Mouse (Mus musculus) adrenal gland, adult 18-20 months (tissue): Measurements from ENCODE around the gene Ube4b. TPM values are rescaled to one million over a fixed set of nuclear protein-coding genes. Genes with fewer than 3 reads are reported as not detected.

ENCODE experiments used
- DNase-seq, 2 experiments: peaks; one replicate each; pipeline ENCODE4 v3.0.0; 2021 to 2022; ENCODE audit warnings: low spot score in 2 of 2
- total RNA-seq, 2 experiments: library from RNA; stranded (reverse); gene quantifications; 1 replicate in 1 of 2; 2 replicates in 1 of 2; pipeline ENCODE4 v1.2.3; 2021

Gene Ube4b
- total RNA-seq, 2 experiments from 2014 or later, result 59.8 to 71.3 TPM

GRCm38 (mm10) chr4:149344311-149344710 is 82.2 kb downstream of the Ube4b start:
- DNase-seq, result no peak

DNA sequence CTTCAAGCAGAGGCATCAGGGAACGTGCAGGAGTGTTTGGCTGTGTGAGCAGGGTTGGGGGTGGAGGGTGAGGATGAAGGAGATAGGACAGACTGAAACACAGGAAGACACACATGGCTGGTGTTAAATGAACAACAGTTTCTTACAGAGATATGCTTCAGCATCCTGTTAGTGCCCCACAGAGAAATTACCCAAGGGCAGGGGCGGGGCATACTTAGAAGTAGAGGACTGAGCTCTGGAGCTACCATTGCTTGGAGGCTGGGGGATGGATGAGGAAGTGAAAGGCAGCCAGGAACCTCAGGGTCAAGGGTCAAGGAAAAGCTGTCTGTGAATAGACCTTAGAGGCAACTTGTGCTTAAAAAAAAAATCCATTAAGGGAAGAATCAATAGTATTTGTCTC is 85.9 kb downstream of the Ube4b start:
- no peak for DNase-seq

DNA sequence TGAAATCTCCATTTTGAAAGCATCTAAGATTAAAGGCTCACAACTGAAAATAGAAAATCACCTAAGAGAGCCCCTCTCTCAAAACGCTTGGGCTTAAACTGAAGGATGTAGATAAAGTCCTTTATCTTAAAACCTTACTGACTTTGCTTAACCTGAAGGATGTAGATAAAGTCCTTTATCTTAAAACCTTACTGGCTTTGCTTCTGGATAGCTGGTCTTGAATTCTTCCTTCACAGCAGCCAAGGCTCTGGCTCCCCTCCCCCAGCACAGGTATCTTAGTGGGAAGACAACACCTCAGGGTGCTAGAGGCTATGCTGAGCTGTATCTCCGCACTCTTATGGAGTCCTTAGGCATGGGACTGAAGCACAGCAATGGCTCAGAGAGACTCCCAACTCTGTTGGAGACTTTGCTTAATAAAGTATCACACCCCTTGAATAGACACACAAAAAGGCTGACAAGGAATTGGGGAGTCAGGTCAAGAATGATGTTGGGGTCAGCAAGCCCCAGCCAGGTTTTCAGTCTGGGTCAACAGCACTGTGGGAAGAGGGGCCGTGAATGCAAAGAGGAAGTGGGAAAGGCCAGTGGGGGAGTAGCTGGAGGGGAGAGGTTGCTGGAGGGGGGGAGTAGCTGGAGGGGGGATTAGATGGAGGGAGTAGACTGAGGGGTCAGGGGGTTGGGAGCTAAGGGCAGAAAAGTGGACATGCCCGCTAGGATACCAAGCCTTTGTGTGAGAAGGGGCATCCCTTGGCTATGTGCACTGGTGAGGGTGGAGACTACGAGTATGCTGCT is 86.9 kb downstream of the Ube4b start:
- no peak for DNase-seq

DNA sequence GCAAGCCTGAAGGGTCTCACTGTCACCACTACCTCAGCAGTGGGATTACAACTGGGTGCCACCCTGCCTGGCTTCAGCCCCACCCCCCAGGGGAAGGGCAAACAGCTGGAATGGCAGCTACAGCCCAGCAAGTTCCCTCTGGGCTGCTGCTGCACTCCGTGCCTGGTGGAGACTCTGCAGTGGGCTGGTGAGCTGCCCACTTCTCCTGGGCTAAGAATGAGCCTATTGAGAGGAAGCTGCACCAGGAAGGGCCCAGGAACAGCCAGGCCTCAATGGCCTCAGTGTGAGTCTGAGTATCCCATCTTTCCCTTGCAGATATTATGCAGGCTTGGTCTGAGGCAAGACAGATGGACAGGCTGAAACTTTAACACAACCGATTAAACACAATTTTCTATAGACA is 88.4 kb downstream of the Ube4b start:
- no peak for DNase-seq

DNA sequence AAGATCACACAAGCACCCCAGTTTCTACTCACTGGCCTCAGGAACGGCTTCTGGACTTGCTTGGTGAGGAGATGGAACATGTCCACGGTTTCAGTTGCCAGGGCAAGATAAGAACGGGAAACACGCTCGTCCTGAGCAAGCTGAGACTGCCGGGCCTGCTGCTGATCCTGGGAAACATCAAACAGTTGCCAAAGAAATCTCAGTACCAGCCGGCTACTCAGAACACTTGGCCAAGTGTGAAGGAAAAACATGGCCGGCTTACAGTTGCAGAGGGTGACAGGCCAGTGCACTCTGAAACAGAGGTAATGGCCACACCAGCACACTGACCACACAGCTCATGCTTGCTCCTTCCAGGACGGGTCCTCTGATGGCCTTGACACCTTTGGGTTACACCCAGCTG is 89.2 kb downstream of the Ube4b start:
- no peak for DNase-seq

DNA sequence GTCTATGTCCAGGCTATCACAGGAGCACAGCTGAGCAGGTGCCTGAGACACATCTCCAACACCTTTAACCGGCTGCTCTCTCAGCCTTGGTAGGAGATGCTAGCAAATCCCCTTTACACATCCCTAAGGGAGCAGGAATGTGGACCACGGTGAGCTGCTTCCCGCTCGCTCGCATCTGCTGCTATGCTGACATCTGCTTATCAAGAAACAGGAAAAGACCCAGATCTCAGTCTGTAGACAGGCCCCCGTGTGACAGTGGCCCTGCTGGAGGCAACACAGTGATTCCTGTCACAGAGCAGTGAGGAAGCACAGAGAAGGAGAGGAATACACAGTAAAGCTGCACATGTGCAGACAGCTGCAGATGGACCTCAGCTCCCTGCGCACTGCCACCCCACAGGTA is 90.2 kb downstream of the Ube4b start:
- no peak for DNase-seq

DNA sequence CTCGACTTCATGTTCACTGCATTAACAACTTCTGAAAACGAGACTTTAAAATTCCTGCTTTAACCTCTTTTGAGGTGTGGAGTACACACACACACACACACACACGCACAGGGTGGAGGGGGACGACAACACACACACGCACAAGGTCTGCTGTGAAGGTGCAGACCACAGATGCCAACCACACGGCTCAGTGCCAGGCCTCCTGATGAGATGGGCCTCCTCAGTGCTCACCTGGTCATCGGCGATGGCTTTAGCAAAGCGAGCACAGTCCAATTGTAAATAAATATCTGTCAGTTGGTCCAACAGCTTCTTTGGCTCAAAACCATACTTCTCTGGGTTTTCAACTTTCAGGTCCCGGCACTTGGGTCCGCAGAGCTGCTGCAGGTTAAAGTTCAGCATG is 91.7 kb downstream of the Ube4b start:
- DNase-seq, result no peak

DNA sequence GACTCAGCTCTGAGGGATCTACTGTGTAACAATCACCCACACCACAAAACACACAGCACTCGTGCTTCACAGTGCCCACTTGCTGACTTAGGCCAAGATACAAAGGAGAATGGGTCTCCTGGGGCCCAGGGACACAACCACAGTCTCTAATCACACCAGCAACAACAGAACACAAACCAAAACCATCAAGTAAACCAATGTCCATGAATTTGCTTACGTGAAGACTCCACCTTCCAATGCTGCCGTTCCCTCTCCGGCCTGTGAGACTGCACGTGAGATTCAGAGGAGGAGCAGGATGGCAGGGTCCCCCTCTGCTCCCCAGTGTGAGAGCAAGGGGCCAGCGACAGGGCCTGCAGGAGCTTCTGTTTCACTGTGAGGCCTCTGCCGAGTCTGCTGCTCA is 93.8 kb downstream of the Ube4b start:
- DNase-seq, result no peak

- DNase-seq, result no peak
Observed at GRCm38 (mm10) chr4:149330495-149330894, 96.1 kb downstream of the Ube4b start.

DNA sequence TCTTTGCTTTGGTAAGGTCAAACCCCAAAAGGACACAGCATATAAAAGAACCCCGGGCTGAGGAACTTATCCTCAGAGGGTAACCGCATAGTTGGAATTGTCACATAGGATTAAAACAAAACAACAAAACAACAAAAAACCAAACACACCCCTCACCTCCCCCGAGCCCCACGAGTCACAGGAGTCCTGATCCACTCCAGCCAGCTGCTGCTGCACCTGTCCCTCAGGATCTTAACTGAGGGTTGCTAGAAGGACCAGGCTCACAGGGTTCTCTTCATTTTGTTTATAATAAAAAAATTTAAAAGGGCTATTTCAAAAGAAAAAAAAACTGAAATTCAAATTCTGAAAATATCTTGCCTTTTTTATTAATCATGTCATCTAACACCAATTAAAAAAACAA is 97.8 kb downstream of the Ube4b start:
- DNase-seq, result no peak

DNA sequence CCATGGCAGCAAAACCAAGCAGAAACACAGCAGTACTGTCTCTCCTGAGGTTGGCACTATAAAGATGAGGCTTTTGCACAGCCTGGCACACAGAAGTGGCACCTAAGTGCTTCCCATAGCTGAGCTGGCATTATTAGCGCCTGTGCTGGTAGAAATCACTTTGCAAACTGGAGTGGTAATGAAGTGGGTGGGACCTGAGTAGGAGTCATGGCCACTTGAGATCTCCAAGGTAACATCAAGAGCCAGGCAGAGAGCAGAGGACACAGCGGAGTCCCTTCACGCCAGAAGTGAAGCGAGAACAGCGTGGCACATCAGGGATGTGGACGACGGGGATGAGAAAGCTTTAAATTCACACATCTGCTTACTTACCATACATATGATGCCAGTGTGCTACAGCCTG is 99.3 kb downstream of the Ube4b start:
- no peak for DNase-seq

DNA sequence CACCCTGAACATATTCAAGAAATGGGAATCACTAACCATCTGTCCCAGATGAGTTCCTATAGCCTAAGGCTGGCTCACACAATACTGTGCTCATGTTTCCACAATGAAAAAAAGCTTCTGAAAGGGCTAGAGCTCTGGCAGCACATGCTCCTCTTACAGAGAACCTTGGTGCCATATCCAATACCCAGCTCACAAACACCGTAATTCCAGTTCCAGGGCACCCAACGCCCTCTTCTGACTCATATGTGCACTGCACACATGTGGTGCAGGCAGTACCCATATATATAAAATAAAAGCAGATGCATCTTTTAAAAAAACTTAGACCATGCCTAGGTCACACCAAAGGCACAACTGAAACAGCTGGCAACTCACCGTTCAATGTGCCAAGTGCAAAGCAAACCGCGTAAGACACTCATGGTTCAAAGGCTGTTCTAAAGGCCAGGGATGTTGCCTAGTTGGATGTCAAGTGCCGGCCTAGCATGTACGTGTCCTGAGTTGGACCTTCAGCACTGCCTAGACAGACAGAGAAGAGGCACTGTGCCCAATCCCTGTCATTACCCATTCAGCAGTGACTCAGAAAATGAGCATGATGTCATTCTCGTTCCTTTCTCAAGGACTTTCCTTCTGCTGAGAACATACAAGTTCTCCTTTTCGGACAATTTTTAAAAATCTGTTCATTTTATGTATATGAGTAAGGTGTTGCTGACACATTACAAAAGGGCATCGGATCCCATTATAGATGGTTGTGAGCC is 101.0 kb downstream of the Ube4b start:
- DNase-seq, result peak in 1 of 2 experiments; percentile 51

DNA sequence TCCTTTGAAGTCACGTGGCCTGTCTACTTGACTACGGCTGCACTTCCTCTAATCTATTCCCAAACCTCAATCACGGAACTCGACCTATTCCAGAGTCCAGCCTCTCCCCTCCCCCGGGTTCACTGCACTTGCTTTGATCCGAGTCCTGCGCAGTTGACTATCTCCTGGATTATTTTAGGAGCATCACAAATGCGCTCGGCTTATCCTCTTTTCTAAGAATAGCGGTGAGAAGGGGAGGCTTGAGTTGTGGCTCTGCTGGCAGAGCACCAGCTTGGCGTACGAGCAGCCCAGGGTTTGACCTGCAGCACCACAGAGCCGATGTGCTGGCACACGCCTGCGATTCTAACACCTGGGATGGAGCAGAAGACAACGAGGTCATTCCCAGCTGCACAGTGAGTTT is 102.8 kb downstream of the Ube4b start:
- no peak for DNase-seq

DNA sequence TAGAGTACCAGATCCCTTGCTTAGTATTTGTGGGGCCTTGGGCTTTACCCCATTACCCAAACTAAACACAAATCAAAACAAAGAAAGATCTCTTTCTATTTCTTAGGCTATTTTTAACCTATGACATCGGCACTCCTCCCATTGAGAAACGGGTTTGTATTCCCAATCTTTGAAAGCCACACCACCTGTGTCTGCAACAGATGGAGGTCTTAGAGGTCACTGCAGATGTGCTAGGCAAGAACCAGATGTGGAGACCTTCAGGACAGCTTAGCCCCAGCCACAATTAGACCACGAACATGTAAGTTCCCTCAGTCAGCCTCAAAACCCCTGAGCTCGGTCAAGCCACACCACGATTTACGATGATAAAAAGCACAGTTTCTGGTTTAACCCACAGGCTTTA is 103.8 kb downstream of the Ube4b start:
- no peak for DNase-seq

GRCm38 (mm10) chr4:149322286-149322685 is 104.3 kb downstream of the Ube4b start:
- no peak for DNase-seq

GRCm38 (mm10) chr4:149319088-149319487 is 107.5 kb downstream of the Ube4b start:
- DNase-seq, result no peak

DNA sequence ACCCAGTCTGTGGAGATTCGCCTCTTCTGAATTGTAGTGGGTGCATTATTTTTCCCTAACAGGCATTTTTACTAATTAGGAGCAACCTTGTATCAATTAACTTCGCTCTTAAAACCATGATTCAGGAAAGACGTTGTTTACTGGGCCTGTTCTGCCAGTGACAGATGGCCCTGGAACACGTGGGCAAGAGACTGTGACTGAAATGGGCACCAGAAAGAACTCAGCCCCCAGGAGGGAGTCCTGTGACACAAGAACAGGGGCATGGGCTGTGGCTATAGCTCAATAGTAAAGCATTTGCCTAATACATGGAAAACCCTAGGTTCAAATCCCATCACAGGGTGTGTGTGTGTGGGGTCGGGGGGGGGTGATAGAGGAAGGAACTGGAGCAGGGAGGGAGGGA is 109.2 kb downstream of the Ube4b start:
- no peak for DNase-seq

- DNase-seq, result no peak
Observed at GRCm38 (mm10) chr4:149314275-149314837, 112.2 kb downstream of the Ube4b start.

DNA sequence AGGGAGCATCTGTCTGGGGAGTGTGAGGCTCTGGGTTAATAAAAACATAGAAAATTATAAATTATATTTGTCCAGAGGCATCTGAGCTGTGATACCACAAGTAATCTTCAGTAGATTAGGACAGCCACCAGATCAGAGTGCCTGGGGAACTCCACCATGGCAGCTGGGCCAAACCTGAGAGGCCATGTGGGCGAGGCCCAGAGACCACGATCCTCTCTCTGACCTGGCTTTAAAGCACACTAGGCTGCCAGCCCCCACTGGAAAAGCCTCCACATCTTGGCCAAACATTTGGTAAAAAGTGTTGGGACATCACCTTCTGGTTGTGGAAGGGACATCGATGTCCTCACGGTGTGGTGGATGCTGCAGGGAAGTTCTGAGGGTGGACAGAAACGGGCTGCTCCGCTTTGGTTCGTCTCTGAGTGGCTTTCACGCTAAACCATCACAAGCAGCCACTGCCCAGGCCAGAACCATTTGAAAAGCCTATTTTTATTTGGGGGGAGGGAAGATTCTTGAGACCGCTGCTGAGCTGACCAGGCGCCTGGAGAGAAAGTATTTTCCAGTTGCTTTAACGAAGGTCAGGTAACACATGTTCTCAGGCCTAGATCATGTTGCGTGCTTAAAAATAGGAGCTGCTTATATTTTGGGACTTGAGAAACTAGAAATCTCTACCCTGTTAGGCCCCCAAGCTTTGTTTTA is 112.8 kb downstream of the Ube4b start:
- no peak for DNase-seq

GRCm38 (mm10) chr4:149311996-149312395 is 114.6 kb downstream of the Ube4b start:
- no peak for DNase-seq

- DNase-seq, result no peak
Observed at GRCm38 (mm10) chr4:149308491-149308820, 118.1 kb downstream of the Ube4b start.
